Mouse (Mus musculus): ENCODE data around the gene Myf6. TPM values are rescaled to one million over a fixed set of nuclear protein-coding genes. Genes with fewer than 3 reads are reported as not detected.

Myf6 gene
- total and polyA plus RNA-seq, 3 experiments = not detected

Small RNA genes lying within 50 kb of the gene (microRNA-seq; reads per million reads assigned to microRNA genes)
- 0 reads per million in 2 experiments for gene Gm44403

Other genes starting within 250 kb of the Myf6 start
- 1 to 10 TPM; 1.7 to 1.8 TPM for gene Lin7a, start 223.1 kb downstream of the Myf6 start, total RNA-seq (2021)
- 0.03 TPM in 1 of 2 replicates, not detected in the other for gene Lin7a, start 223.1 kb downstream of the Myf6 start, polyA plus RNA-seq (2012; rRNA removed)
- not detected for gene Myf5, start 8.6 kb downstream of the Myf6 start, total RNA-seq (2021)
- gene Myf5, start 8.6 kb downstream of the Myf6 start, polyA plus RNA-seq (2012; rRNA removed) = not detected in 2 replicates
- gene Ptprq, start 225.3 kb upstream of the Myf6 start, total RNA-seq (2021) = under 1 TPM; 0.17 to 0.32 TPM
- gene Ptprq, start 225.3 kb upstream of the Myf6 start, polyA plus RNA-seq (2012; rRNA removed) = 0.02 TPM in 1 of 2 replicates, not detected in the other

All from adrenal gland, adult 2 months (tissue).